Mouse (Mus musculus): ENCODE data around the gene Psme2. TPM values are rescaled to one million over a fixed set of nuclear protein-coding genes. Genes with fewer than 3 reads are reported as not detected.

Psme2 gene
- polyA plus RNA-seq, 1 experiment from 2014 or later, result 225 TPM

DNA sequence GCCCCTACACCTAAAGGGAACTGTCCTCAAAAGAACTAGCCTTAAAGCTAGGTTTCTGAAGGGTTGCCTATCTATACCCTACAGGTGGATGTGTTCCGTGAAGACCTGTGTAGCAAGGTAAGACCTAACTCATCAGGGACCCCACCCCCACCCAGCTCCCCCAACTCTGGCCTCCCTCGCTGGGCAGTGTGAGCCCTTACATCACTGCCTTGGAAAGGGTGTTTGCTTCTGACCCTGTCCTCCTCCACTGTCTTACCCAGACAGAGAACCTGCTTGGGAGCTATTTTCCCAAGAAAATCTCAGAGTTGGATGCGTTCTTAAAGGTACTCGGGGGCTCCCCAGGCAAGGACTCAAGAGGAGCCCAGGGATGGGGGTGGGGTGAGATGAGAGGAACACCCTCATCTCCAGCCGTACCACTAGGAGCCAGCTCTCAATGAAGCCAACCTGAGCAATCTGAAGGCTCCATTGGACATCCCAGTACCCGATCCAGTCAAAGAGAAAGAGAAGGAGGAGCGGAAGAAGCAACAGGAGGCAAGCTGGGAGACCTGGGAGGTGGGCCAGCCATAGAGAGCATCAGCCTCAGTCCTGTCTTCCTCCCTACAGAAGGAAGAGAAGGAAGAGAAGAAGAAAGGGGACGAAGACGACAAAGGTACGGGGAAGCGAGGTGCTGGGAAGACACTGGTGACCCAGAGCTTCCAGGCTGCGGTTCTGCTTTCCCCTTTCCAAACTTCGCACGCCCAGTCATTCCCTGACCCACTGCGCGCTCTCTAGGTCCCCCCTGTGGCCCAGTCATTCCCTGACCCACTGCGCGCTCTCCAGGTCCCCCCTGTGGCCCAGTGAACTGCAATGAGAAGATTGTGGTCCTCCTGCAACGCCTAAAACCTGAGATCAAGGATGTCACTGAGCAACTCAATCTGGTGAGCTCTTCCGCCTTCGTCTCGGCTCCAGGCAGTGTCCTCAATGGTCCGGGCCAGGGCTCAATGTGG lies 11.1 kb downstream of the Psme2 start:
- Histone ChIP-seq H3K36me3 (ENCODE audit: control insufficient read depth, insufficient read depth, low read length) (peaks cover 3% of the 10 kb centered on the region; the same call in 1 of the 2 replicates), H3K4me3 (ENCODE audit: low read depth, low read length) (no peak overlapping the region), H3K27ac (replicated peaks; ENCODE audit: low read depth, low read length) (no peak overlapping the region), H3K9ac (ENCODE audit: low read length) (no peak overlapping the region), H3K27me3 (ENCODE audit: control insufficient read depth, insufficient read depth, low read length) (no peaks in the 10 kb centered on the region), H3K9me3 (ENCODE audit: control insufficient read depth, low read length) (no peaks in the 10 kb centered on the region), H3K4me1 (ENCODE audit: control insufficient read depth, insufficient read depth, low read length) (peaks cover 9% of the 10 kb centered on the region; the same call in 1 of the 2 replicates), H3K4me2 (ENCODE audit: low read depth, severe bottlenecking) (no peak overlapping the region)
- DNase-seq (ENCODE audit: low spot score) (no peak), ATAC-seq (ENCODE audit: insufficient number of reproducible peaks, low FRiP score, low TSS enrichment, low read depth) (no peak)
- 86% methylated on average over 23 of the region's 23 CpGs for WGBS

DNA sequence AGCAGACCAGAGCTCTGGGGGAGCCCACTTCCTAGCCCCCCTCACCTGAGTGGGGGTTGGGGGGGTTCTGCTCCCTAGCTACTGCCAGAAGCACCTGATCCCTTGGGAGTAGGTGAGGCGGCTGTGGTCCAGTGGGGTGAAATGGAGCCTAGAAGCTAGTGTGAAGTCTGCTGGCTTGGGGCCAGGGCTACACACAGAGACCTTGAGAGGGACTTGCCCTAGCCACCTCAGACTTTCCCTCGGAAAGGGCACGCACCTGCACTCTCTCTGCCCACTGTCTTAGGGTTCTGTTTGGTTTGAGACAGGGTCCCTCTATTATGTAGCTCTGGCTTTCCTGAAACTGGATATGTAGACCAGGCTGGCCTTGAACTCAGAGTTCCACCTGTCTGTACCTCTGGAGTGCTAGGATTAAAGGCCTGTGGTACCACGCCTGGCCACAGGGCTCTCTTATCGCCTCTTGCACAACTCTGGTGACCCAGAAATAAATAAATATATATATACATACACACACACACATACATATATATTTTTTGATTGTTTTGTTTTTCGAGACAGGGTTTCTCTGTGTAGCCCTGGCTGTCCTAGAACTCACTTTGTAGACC lies 12.1 kb downstream of the Psme2 start:
- Histone ChIP-seq H3K4me2 (ENCODE audit: low read depth, severe bottlenecking) (peak overlapping the region; percentile 90), H3K36me3 (ENCODE audit: control insufficient read depth, insufficient read depth, low read length) (peaks cover 3% of the 10 kb centered on the region; the same call in 1 of the 2 replicates), H3K4me1 (ENCODE audit: control insufficient read depth, insufficient read depth, low read length) (peaks cover 9% of the 10 kb centered on the region; the same call in 1 of the 2 replicates), H3K9me3 (ENCODE audit: control insufficient read depth, low read length) (no peaks in the 10 kb centered on the region), H3K4me3 (ENCODE audit: low read depth, low read length) (peak overlapping the region; percentile 72), H3K27ac (replicated peaks; ENCODE audit: low read depth, low read length) (peak overlapping the region; percentile 56; the same call in 1 of the 2 replicates), H3K27me3 (ENCODE audit: control insufficient read depth, insufficient read depth, low read length) (no peaks in the 10 kb centered on the region), H3K9ac (ENCODE audit: low read length) (peak overlapping the region; percentile 89)
- 34% methylated on average over 6 of the region's 6 CpGs for WGBS
- ATAC-seq (ENCODE audit: insufficient number of reproducible peaks, low FRiP score, low TSS enrichment, low read depth) (peak; percentile 38; the same call in 1 of the 2 replicates), DNase-seq (ENCODE audit: low spot score) (no peak)

DNA sequence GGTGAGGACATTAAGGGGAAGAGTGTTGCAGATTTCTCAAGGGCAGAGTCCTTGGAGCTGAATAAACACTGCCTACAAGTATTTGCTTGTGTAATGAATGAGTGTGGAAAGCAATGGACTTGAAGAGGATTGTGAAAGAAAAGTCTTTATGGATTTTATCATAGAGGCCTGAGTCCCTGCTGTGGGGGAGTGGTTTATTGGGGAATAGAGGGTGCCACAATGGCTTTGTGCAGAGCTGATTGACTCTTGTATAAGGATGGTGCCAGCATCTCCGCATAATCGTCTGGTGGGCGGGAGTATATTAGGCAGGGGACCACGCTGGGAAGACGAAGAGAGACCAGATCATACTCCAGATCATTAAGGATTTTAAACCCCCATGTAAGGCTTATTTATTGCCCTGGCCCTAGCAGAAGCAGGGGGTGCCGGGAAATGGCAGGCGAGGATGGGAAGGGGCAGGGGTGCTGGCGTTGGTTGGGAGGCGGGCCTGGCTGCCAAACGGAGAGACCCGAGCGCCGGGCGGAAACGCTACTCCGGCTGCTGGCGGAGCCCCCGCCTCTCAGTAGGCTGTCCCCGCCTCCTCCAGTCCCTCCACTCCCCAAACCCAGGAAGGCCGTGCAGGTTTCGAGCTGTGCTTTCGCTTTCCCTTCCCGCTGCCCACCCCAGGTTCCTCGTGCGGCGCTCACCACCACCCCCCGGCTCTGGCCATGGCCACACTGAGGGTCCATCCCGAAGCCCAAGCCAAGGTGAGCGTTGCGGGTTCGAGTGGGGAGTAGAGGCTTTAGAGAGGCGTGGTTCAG lies 12.8 kb downstream of the Psme2 start, which contains the start of gene Psme1:
TSS of gene Psme1 (plus strand) at position 253 of the 797 bp plus-strand sequence.
- peak; percentile 83 for ATAC-seq (ENCODE audit: insufficient number of reproducible peaks, low FRiP score, low TSS enrichment, low read depth)
- under 1% methylated on average over 32 of the region's 32 CpGs for WGBS

DNA sequence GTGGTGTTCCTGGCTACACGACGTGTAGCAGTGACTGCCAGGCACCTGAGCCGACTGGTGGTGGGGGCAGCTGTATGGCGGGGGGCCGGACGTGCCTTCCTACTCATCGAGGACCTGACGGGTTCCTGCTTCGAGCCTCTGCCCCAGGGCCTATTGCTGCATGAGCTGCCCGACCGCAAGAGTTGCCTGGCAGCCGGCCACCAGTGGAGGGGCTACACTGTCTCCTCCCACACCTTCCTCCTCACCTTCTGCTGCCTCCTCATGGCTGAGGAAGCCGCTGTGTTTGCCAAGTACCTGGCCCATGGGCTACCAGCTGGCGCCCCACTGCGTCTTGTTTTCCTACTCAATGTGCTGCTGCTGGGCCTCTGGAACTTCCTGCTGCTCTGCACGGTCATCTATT lies 14.5 kb downstream of the Psme2 start:
- H3K27ac ChIP-seq (replicated peaks; ENCODE audit: low read depth, low read length), result no peak overlapping the region
- H3K36me3 ChIP-seq (ENCODE audit: control insufficient read depth, insufficient read depth, low read length), result peaks cover under 1% of the 10 kb centered on the region; the same call in 1 of the 2 replicates
- no peaks in the 10 kb centered on the region for H3K27me3 ChIP-seq (ENCODE audit: control insufficient read depth, insufficient read depth, low read length)
- no peak overlapping the region for H3K9ac ChIP-seq (ENCODE audit: low read length)
- DNase-seq (ENCODE audit: low spot score) (no peak), ATAC-seq (ENCODE audit: insufficient number of reproducible peaks, low FRiP score, low TSS enrichment, low read depth) (no peak)
- peaks cover 9% of the 10 kb centered on the region; the same call in 1 of the 2 replicates for H3K4me1 ChIP-seq (ENCODE audit: control insufficient read depth, insufficient read depth, low read length)
- no peaks in the 10 kb centered on the region for H3K9me3 ChIP-seq (ENCODE audit: control insufficient read depth, low read length)
- 84% methylated on average over 16 of the region's 16 CpGs for WGBS
- no peak overlapping the region for H3K4me3 ChIP-seq (ENCODE audit: low read depth, low read length)
- no peak overlapping the region for H3K4me2 ChIP-seq (ENCODE audit: low read depth, severe bottlenecking)

More for the DNA sequence above, 12.8 kb downstream of the Psme2 start, which contains the start of gene Psme1:
- H3K9me3 ChIP-seq (ENCODE audit: control insufficient read depth, low read length), result no peaks in the 10 kb centered on the region
- H3K4me2 ChIP-seq (ENCODE audit: low read depth, severe bottlenecking), result peak within 1 kb of the TSS; percentile 90
- H3K27me3 ChIP-seq (ENCODE audit: control insufficient read depth, insufficient read depth, low read length), result no peaks in the 10 kb centered on the region
- peaks cover 3% of the 10 kb centered on the region; the same call in 1 of the 2 replicates for H3K36me3 ChIP-seq (ENCODE audit: control insufficient read depth, insufficient read depth, low read length)
- H3K4me3 ChIP-seq (ENCODE audit: low read depth, low read length), result peak within 1 kb of the TSS; percentile 72
- H3K9ac ChIP-seq (ENCODE audit: low read length), result peak within 1 kb of the TSS; percentile 89
- H3K27ac ChIP-seq (replicated peaks; ENCODE audit: low read depth, low read length), result peak within 1 kb of the TSS; percentile 56; the same call in 1 of the 2 replicates
- H3K4me1 ChIP-seq (ENCODE audit: control insufficient read depth, insufficient read depth, low read length), result peaks cover 9% of the 10 kb centered on the region; the same call in 1 of the 2 replicates
- DNase-seq (ENCODE audit: low spot score), result peak; percentile 85

DNA sequence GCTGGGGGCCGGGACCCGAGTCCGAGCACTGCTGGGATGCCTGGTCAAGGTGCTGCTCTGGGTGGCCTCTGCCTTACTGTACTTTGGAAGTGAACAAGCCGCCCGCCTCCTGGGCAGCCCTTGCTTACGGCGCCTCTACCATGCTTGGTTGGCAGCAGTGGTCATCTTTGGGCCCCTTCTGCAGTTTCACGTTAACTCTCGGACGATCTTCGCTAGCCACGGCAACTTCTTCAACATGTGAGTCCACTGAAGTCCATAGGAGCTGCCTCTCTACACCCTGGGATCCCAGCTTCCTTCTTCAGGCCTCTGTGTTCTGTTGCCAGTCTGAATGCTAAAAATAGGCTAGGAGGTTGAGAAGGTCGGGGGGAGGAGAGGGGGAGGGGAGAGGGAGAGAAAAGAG lies 15.2 kb downstream of the Psme2 start:
- 82% methylated on average over 13 of the region's 13 CpGs for WGBS
- H3K4me3 ChIP-seq (ENCODE audit: low read depth, low read length), result no peak overlapping the region
- peaks cover 9% of the 10 kb centered on the region; the same call in 1 of the 2 replicates for H3K4me1 ChIP-seq (ENCODE audit: control insufficient read depth, insufficient read depth, low read length)
- no peaks in the 10 kb centered on the region; the same call in 1 of the 2 replicates for H3K36me3 ChIP-seq (ENCODE audit: control insufficient read depth, insufficient read depth, low read length)
- no peak overlapping the region for H3K4me2 ChIP-seq (ENCODE audit: low read depth, severe bottlenecking)
- no peak overlapping the region for H3K9ac ChIP-seq (ENCODE audit: low read length)
- H3K27ac ChIP-seq (replicated peaks; ENCODE audit: low read depth, low read length), result no peak overlapping the region
- H3K9me3 ChIP-seq (ENCODE audit: control insufficient read depth, low read length), result no peaks in the 10 kb centered on the region
- DNase-seq (ENCODE audit: low spot score), result no peak
- ATAC-seq (ENCODE audit: insufficient number of reproducible peaks, low FRiP score, low TSS enrichment, low read depth), result no peak
- H3K27me3 ChIP-seq (ENCODE audit: control insufficient read depth, insufficient read depth, low read length), result no peaks in the 10 kb centered on the region

DNA sequence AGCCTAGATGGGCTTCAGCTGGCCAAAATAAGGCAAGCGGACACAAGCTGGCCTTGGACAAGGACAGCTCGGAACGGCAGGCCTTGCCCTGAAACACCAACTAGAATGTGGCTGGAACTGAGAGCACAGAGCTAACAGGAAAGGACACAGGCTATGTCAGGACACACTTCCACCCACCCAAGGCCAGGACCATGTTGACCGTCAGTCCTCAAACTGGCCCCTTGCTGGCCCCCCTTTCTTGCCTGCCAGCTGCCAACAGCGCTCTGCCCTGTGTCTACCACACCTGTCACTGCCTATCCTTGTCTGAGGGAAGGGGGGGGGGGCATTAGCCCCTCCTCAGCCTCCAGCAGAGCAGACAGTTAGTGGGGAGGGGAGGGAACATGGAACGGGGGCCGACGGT lies 15.6 kb downstream of the Psme2 start, which contains the start of gene Fitm1:
TSS of gene Fitm1 (plus strand) at position 316 of the 400 bp plus-strand sequence.
- Histone ChIP-seq H3K36me3 (ENCODE audit: control insufficient read depth, insufficient read depth, low read length) (peaks cover 2% of the 10 kb centered on the region; the same call in 1 of the 2 replicates), H3K4me1 (ENCODE audit: control insufficient read depth, insufficient read depth, low read length) (peaks cover 9% of the 10 kb centered on the region; the same call in 1 of the 2 replicates), H3K4me3 (ENCODE audit: low read depth, low read length) (no peak within 1 kb of the TSS), H3K9me3 (ENCODE audit: control insufficient read depth, low read length) (no peaks in the 10 kb centered on the region), H3K4me2 (ENCODE audit: low read depth, severe bottlenecking) (no peak within 1 kb of the TSS), H3K9ac (ENCODE audit: low read length) (no peak within 1 kb of the TSS), H3K27me3 (ENCODE audit: control insufficient read depth, insufficient read depth, low read length) (no peaks in the 10 kb centered on the region), H3K27ac (replicated peaks; ENCODE audit: low read depth, low read length) (no peak within 1 kb of the TSS)
- ATAC-seq (ENCODE audit: insufficient number of reproducible peaks, low FRiP score, low TSS enrichment, low read depth) (no peak), DNase-seq (ENCODE audit: low spot score) (no peak)
- WGBS, result 79% methylated on average over 7 of the region's 8 CpGs

DNA sequence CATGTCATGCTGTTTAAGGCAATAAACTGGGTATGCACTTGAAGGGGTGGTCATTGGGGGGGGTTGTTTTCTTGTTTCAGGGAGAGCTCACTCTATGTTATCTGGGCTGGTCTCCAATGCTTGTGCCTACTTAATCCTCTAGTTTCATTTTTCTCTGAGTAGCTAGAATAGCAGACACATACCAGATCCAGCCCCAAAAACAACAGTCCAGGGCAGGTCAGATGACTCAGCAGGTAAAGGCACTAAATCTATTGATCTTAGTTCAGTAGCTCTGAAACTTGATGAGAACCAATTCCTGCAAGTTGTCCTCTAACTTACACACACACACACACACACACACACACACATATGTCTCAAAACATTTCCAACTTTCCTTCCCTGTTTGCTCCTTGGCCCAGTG lies 19.2 kb downstream of the Psme2 start:
- H3K4me2 ChIP-seq (ENCODE audit: low read depth, severe bottlenecking), result no peak overlapping the region
- H3K27ac ChIP-seq (replicated peaks; ENCODE audit: low read depth, low read length), result no peak overlapping the region
- H3K4me1 ChIP-seq (ENCODE audit: control insufficient read depth, insufficient read depth, low read length), result no peaks in the 10 kb centered on the region
- H3K4me3 ChIP-seq (ENCODE audit: low read depth, low read length), result no peak overlapping the region
- DNase-seq (ENCODE audit: low spot score), result no peak
- peaks cover 14% of the 10 kb centered on the region; the same call in 1 of the 2 replicates for H3K36me3 ChIP-seq (ENCODE audit: control insufficient read depth, insufficient read depth, low read length)
- no peaks in the 10 kb centered on the region for H3K9me3 ChIP-seq (ENCODE audit: control insufficient read depth, low read length)
- H3K9ac ChIP-seq (ENCODE audit: low read length), result no peak overlapping the region
- no peak for ATAC-seq (ENCODE audit: insufficient number of reproducible peaks, low FRiP score, low TSS enrichment, low read depth)
- H3K27me3 ChIP-seq (ENCODE audit: control insufficient read depth, insufficient read depth, low read length), result no peaks in the 10 kb centered on the region

All from limb, embryonic 11.5 days (tissue).